Mouse (Mus musculus): ENCODE data around the gene Trim31. TPM values are rescaled to one million over a fixed set of nuclear protein-coding genes. Genes with fewer than 3 reads are reported as not detected.

Trim31 gene
- total and polyA plus RNA-seq, 2 experiments, result not detected

DNA sequence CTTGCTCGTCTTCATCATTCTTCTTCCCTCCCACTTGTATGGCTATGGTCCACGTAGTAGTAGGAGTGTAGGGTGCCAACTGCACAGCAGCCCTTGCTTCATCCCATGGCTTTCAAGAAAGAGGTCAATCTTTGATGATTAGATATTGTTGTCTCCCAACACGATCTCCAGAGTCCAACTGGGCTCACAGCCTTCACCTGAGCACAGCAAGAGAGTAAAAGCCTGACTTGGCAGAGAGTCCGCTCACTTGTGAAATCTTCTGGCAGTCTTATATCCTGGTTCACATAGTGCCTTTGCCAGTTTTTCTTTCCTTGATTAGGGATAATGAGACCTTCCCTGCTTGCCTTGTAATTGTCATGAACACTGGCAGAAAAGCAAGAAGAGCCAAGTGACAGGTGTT is 41.7 kb upstream of the Trim31 start:
- TF ChIP-seq POLR2A (IDR thresholded peaks at IDR 0.05; ENCODE audit: extremely low read depth, insufficient read depth, low read length) (no peak), CTCF (IDR thresholded peaks at IDR 0.05; ENCODE audit: low read depth, low read length) (no peak)
- WGBS, result 50% methylated on average over 4 of the region's 4 CpGs
- DNase-seq (ENCODE audit: extremely low read depth, low read depth, low spot score), result peak; percentile 59

DNA sequence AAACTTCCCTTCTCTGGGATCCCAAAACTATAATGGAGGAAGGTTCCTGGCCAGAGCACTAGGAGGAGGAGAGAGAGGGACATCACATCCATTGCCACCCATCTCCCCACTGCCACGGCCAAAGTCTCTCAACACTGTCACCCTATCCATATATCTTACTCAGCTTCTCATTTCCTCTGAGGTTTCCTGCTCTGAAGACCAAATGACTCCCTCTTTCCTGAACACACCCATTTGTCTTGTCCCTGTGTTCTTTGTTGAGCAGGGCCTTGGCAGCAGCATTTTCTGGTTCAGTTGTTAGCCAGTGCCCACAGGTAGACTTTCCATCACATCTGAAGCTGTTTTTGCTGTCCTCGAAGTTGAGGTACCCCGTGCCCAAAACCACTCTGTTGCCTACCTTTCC is 39.7 kb upstream of the Trim31 start:
- Histone ChIP-seq H3K4me1 (ENCODE audit: control insufficient read depth, insufficient read depth, low read length) (no peaks in the 10 kb centered on the region), H3K79me2 (ENCODE audit: control insufficient read depth, insufficient read depth, low read length) (no peaks in the 10 kb centered on the region), H3K36me3 (ENCODE audit: control insufficient read depth, insufficient read depth, low read length) (peaks cover 48% of the 10 kb centered on the region), H3K27ac (replicated peaks; ENCODE audit: insufficient read depth, low read depth, low read length) (no peak overlapping the region), H3K9ac (ENCODE audit: low read depth, low read length) (no peak overlapping the region), H3K4me3 (ENCODE audit: insufficient read depth, low read depth, low read length) (no peak overlapping the region), H3K27me3 (ENCODE audit: control insufficient read depth, insufficient read depth, low read length) (no peaks in the 10 kb centered on the region)
- no peak for DNase-seq (ENCODE audit: extremely low read depth, low read depth, low spot score)
- TF ChIP-seq CTCF (IDR thresholded peaks at IDR 0.05; ENCODE audit: low read depth, low read length) (no peak), POLR2A (IDR thresholded peaks at IDR 0.05; ENCODE audit: extremely low read depth, insufficient read depth, low read length) (no peak)
- WGBS, result 86% methylated on average over 3 of the region's 3 CpGs

More for the DNA sequence above, 41.7 kb upstream of the Trim31 start:
- H3K9ac ChIP-seq (ENCODE audit: low read depth, low read length), result no peak overlapping the region
- no peaks in the 10 kb centered on the region for H3K27me3 ChIP-seq (ENCODE audit: control insufficient read depth, insufficient read depth, low read length)
- H3K4me1 ChIP-seq (ENCODE audit: control insufficient read depth, insufficient read depth, low read length), result no peaks in the 10 kb centered on the region
- H3K27ac ChIP-seq (replicated peaks; ENCODE audit: insufficient read depth, low read depth, low read length), result no peak overlapping the region
- H3K4me3 ChIP-seq (ENCODE audit: insufficient read depth, low read depth, low read length), result no peak overlapping the region
- peaks cover 65% of the 10 kb centered on the region for H3K36me3 ChIP-seq (ENCODE audit: control insufficient read depth, insufficient read depth, low read length)
- no peaks in the 10 kb centered on the region for H3K79me2 ChIP-seq (ENCODE audit: control insufficient read depth, insufficient read depth, low read length)

DNA sequence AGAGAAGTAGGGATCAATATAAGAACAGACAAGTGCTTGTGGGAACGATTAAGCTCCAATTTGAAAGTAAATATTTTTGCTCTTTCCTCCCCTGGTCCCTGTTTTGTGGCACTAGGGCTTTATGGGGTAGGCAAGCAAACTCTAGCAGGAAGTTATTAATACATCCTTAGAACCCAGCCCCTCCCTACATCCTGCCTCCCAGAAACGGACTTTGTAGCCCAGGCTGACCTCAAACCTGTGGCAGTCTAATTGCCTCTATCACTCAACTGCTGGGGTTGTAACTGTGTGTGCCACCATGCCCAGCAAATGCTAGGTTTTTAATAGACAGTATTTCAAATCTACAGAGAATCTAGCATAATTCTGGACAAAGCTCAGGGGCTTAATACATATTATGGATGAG is 36.2 kb upstream of the Trim31 start:
- no peak for TF ChIP-seq POLR2A (IDR thresholded peaks at IDR 0.05; ENCODE audit: extremely low read depth, insufficient read depth, low read length)
- TF ChIP-seq CTCF (IDR thresholded peaks at IDR 0.05; ENCODE audit: low read depth, low read length), result no peak
- Histone ChIP-seq H3K4me3 (ENCODE audit: insufficient read depth, low read depth, low read length) (no peak overlapping the region), H3K79me2 (ENCODE audit: control insufficient read depth, insufficient read depth, low read length) (no peaks in the 10 kb centered on the region), H3K27me3 (ENCODE audit: control insufficient read depth, insufficient read depth, low read length) (no peaks in the 10 kb centered on the region), H3K4me1 (ENCODE audit: control insufficient read depth, insufficient read depth, low read length) (no peaks in the 10 kb centered on the region), H3K27ac (replicated peaks; ENCODE audit: insufficient read depth, low read depth, low read length) (no peak overlapping the region), H3K9ac (ENCODE audit: low read depth, low read length) (no peak overlapping the region), H3K36me3 (ENCODE audit: control insufficient read depth, insufficient read depth, low read length) (peaks cover 20% of the 10 kb centered on the region)
- DNase-seq (ENCODE audit: extremely low read depth, low read depth, low spot score), result no peak
- WGBS, result 12% methylated on average over 2 of the region's 2 CpGs

DNA sequence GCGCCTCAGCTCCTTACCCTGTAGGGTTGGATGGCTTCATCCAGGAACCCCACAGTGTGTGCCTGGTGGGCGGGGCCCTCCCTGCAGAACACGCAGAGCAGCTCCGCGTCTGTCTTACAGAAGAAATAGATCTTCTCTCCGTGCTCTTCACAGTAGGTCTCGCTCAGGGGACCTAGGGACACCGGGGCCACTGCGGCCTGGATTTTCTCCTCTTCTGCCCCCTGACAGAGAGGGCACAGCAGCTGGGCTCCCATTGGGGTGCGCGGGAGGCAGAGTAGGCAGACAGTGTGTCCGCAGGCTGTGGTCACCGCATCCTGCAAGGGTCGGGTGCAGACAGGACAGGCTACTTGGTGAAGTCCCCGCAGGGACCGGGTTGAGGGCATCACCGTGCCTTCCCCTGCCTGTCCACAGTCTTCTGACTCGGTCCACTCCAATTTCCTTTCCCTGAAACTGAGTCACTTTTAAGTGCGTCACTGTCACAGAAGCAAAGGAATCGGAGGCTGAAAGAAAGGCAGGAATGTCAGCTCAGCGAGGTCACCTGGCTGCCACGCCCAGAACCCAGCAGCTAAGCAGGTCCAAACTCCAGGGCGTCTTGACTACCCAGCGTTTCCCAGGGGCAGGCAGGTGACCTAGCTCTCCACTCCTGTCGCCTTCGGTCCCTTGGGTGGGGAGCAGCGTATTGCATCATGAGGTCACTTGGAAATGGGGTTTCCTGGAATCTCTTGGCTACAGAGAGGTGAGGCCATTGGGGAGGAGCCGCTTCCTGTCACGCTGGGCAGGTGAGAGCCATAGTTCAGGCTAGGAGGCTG is 31.0 kb upstream of the Trim31 start, which contains the start of gene Trim15:
Gene Trim15, minus strand, starts transcription at position 492 of the 809 bp plus-strand sequence.
- Histone ChIP-seq H3K4me1 (ENCODE audit: control insufficient read depth, insufficient read depth, low read length) (no peaks in the 10 kb centered on the region), H3K4me3 (ENCODE audit: insufficient read depth, low read depth, low read length) (no peak within 1 kb of the TSS), H3K27me3 (ENCODE audit: control insufficient read depth, insufficient read depth, low read length) (no peaks in the 10 kb centered on the region), H3K36me3 (ENCODE audit: control insufficient read depth, insufficient read depth, low read length) (no peaks in the 10 kb centered on the region), H3K27ac (replicated peaks; ENCODE audit: insufficient read depth, low read depth, low read length) (no peak within 1 kb of the TSS), H3K79me2 (ENCODE audit: control insufficient read depth, insufficient read depth, low read length) (no peaks in the 10 kb centered on the region), H3K9ac (ENCODE audit: low read depth, low read length) (no peak within 1 kb of the TSS)
- DNase-seq (ENCODE audit: extremely low read depth, low read depth, low spot score), result peak; percentile 42
- 10% methylated on average over 29 of the region's 29 CpGs for WGBS
- TF ChIP-seq POLR2A (IDR thresholded peaks at IDR 0.05; ENCODE audit: extremely low read depth, insufficient read depth, low read length) (no peak), CTCF (IDR thresholded peaks at IDR 0.05; ENCODE audit: low read depth, low read length) (no peak)

DNA sequence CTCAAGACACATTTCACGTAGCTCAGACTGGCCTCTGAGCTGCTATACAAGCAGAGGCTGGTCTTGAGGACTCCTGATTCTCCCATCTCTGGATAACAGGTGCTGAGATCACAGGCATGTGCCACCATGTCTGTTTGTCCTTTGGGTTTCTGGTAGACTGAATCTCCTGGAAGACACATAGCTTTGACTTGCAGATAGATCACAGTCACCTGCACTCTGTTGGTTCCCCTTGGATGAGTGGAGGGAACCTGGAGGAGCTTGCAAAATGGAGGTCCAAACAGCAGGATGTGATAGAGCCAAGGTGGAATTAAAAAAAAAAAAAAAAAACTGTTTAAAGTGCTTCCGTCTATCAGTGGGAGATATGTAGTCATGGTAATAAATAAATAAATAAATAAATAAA is 29.1 kb upstream of the Trim31 start:
- Histone ChIP-seq H3K27ac (replicated peaks; ENCODE audit: insufficient read depth, low read depth, low read length) (no peak overlapping the region), H3K4me3 (ENCODE audit: insufficient read depth, low read depth, low read length) (no peak overlapping the region), H3K79me2 (ENCODE audit: control insufficient read depth, insufficient read depth, low read length) (no peaks in the 10 kb centered on the region), H3K9ac (ENCODE audit: low read depth, low read length) (no peak overlapping the region), H3K4me1 (ENCODE audit: control insufficient read depth, insufficient read depth, low read length) (no peaks in the 10 kb centered on the region), H3K27me3 (ENCODE audit: control insufficient read depth, insufficient read depth, low read length) (no peaks in the 10 kb centered on the region), H3K36me3 (ENCODE audit: control insufficient read depth, insufficient read depth, low read length) (no peaks in the 10 kb centered on the region)
- TF ChIP-seq POLR2A (IDR thresholded peaks at IDR 0.05; ENCODE audit: extremely low read depth, insufficient read depth, low read length) (no peak), CTCF (IDR thresholded peaks at IDR 0.05; ENCODE audit: low read depth, low read length) (no peak)
- DNase-seq (ENCODE audit: extremely low read depth, low read depth, low spot score), result no peak
- whole genome bisulfite sequencing, result 89% methylated on average over 2 of the region's 2 CpGs
